Mouse (Mus musculus) liver, postnatal 0 days (tissue): ENCODE results near the gene Smyd3.

Experiments used
- CTCF ChIP-seq: sonication (generic); IDR thresholded peaks from 2 replicates; pipeline ENCODE4 v1.5.1; 2016; ENCODE audit warnings: antibody characterized with exemption, low read depth
- EP300 ChIP-seq: IDR thresholded peaks from 2 replicates; pipeline ENCODE4 v1.6.1; 2016; ENCODE audit warnings: antibody characterized with exemption, low read depth, mild to moderate bottlenecking

- TF ChIP-seq CTCF (no peak), EP300 (no peak)
These were observed 92.9 kb downstream of the Smyd3 start for GRCm38 (mm10) chr1:179424879-179425472.
